Mouse (Mus musculus): Measurements from ENCODE around the gene Pax3. TPM values are rescaled to one million over a fixed set of nuclear protein-coding genes. Genes with fewer than 3 reads are reported as not detected.

Pax3 gene
- polyA plus RNA-seq, 1 experiment from 2014 or later, result not detected

- peaks cover 100% of the 10 kb centered on the region for H3K27me3 ChIP-seq
- no peaks in the 10 kb centered on the region for H3K9me3 ChIP-seq (replicated peaks)
- H3K4me2 ChIP-seq, result peak overlapping the region; percentile 54
- H3K27ac ChIP-seq, result no peak overlapping the region
- WGBS, result under 1% methylated on average over 42 of the region's 42 CpGs
- H3K4me3 ChIP-seq (replicated peaks), result peak overlapping the region; percentile 25
- H3K36me3 ChIP-seq, result no peaks in the 10 kb centered on the region
- 0 out of 2 replicates have a peak, but pooled peaks have one; percentile 13 for ATAC-seq (replicated peaks; ENCODE audit: low FRiP score)
- no peak overlapping the region for H3K9ac ChIP-seq
- peaks cover 19% of the 10 kb centered on the region for H3K4me1 ChIP-seq
These were observed 892 bp downstream of the Pax3 start for GRCm38 (mm10) chr1:78195771-78196712.

DNA sequence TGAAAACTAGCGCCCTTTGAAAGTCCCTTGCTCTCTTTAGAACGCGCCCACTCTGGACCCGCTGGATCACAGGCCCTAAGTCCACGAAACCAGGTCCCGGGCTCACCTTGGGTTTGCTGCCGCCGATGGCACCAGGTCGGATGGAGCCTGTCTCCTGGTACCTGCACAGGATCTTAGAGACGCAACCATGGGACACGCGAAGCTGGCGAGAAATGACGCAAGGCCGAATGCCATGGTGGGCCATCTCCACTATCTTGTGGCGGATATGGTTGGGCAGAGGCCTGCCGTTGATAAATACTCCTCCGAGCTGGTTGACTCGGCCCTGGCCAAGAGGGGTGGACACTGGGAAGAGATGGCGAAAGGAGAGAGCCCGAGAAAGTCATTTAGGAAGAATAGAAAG is 1.8 kb downstream of the Pax3 start:
- peaks cover 100% of the 10 kb centered on the region for H3K27me3 ChIP-seq
- no peak overlapping the region for H3K4me2 ChIP-seq
- no peak overlapping the region for H3K4me3 ChIP-seq (replicated peaks)
- H3K9me3 ChIP-seq (replicated peaks), result no peaks in the 10 kb centered on the region
- no peak for ATAC-seq (replicated peaks; ENCODE audit: low FRiP score)
- WGBS, result 3% methylated on average over 21 of the region's 21 CpGs
- H3K27ac ChIP-seq, result no peak overlapping the region
- peaks cover 19% of the 10 kb centered on the region for H3K4me1 ChIP-seq
- no peaks in the 10 kb centered on the region for H3K36me3 ChIP-seq
- H3K9ac ChIP-seq, result no peak overlapping the region

DNA sequence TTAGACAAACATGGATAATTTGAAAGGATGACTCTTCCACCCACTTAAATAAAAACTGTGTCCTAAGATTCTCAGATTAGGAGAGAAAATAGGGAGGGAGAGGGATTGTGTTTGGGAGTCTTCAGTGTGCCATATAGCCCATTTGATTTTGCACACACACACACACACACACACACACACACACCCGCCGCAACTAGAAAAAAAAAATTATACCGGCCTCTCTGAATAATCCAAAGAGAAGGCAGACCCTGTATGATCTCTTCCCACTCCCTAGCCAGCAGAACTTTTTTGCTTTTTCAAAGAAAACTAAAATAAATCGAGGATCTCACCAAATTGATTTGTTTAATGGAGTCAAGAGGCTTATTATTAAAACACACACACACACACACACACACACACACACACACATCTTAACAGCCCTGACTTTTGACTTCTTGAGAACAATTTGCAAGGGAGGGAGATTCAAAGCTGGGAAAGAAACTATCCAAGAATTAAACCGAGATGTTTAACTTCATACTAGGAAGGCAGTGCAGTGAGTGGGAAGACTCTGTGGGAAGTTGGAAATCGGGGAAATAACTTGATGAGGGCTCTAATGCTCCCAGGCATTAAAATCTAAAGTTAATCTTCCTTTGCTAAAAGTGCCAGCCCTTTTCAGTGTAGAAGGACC is 2.4 kb downstream of the Pax3 start:
- Histone ChIP-seq H3K4me1 (peaks cover 23% of the 10 kb centered on the region), H3K4me2 (no peak overlapping the region), H3K9ac (no peak overlapping the region), H3K27me3 (peaks cover 100% of the 10 kb centered on the region), H3K9me3 (replicated peaks) (no peaks in the 10 kb centered on the region), H3K4me3 (replicated peaks) (no peak overlapping the region), H3K27ac (no peak overlapping the region), H3K36me3 (no peaks in the 10 kb centered on the region)
- no peak for ATAC-seq (replicated peaks; ENCODE audit: low FRiP score)
- 8% methylated on average over 6 of the region's 6 CpGs for WGBS

DNA sequence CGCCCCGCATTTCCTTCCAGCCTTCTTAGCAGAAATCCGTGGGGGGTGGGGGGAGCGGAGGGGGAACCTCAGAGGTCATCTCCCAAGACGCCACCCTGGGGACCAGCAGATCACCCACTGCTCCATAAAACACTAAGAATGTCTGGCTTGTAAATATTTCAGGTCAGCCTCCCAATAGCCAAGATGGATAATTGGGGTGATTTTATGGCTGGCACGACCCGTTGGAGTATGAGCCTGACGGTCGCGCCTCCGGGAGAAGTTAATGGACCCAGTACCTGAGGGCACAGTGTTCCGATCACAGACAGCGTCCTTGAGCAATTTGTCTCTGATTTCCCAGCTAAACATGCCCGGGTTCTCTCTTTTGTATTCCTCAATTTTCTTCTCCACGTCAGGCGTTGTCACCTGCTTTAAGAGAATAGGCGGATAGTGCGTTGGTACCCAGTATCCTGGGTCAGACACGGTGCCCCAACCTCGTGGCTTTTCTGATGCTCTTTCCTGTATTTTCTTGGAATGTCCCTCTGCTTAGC is 3.4 kb downstream of the Pax3 start:
- 2% methylated on average over 20 of the region's 20 CpGs for WGBS
- H3K4me2 ChIP-seq, result no peak overlapping the region
- H3K27ac ChIP-seq, result no peak overlapping the region
- no peaks in the 10 kb centered on the region for H3K36me3 ChIP-seq
- H3K4me1 ChIP-seq, result peaks cover 31% of the 10 kb centered on the region
- H3K27me3 ChIP-seq, result peaks cover 100% of the 10 kb centered on the region
- H3K4me3 ChIP-seq (replicated peaks), result no peak overlapping the region
- no peak overlapping the region for H3K9ac ChIP-seq
- H3K9me3 ChIP-seq (replicated peaks), result no peaks in the 10 kb centered on the region
- no peak for ATAC-seq (replicated peaks; ENCODE audit: low FRiP score)

- no peak for ATAC-seq (replicated peaks; ENCODE audit: low FRiP score)
- Histone ChIP-seq H3K27ac (no peak overlapping the region), H3K9me3 (replicated peaks) (no peaks in the 10 kb centered on the region), H3K4me3 (replicated peaks) (no peak overlapping the region), H3K4me1 (peaks cover 34% of the 10 kb centered on the region), H3K9ac (no peak overlapping the region), H3K36me3 (no peaks in the 10 kb centered on the region), H3K4me2 (no peak overlapping the region), H3K27me3 (peaks cover 100% of the 10 kb centered on the region)
- WGBS, result 3% methylated on average over 20 of the region's 20 CpGs
These were observed 4.0 kb downstream of the Pax3 start for GRCm38 (mm10) chr1:78192746-78193464.

DNA sequence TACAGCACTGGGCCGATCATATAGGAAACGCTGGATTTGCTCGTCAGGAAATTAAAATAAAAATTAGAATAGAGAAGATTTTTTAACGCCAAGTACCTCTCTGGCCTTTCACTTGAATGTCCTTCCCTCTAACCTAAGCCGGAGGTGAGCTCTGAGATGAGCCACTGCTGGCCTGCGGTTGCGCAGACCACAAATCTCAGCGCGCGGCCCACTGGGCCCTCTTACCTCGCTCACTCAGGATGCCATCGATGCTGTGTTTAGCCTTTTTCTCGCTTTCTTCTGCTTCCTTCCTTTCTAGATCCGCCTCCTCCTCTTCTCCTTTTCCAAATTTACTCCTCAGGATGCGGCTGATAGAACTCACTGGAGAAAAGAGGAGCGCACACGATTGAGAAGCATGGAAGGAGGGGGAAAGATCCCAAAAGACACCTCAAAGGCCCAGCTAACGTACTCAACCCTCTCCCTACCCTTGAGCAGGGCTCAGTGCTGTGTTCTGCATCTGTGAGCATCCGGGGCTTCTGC is 4.7 kb downstream of the Pax3 start:
- no peak overlapping the region for H3K9ac ChIP-seq
- H3K9me3 ChIP-seq (replicated peaks), result no peaks in the 10 kb centered on the region
- H3K4me1 ChIP-seq, result peaks cover 37% of the 10 kb centered on the region
- peaks cover 100% of the 10 kb centered on the region for H3K27me3 ChIP-seq
- no peak overlapping the region for H3K27ac ChIP-seq
- no peak for ATAC-seq (replicated peaks; ENCODE audit: low FRiP score)
- no peaks in the 10 kb centered on the region for H3K36me3 ChIP-seq
- no peak overlapping the region for H3K4me3 ChIP-seq (replicated peaks)
- WGBS, result 18% methylated on average over 19 of the region's 19 CpGs
- H3K4me2 ChIP-seq, result no peak overlapping the region

- no peaks in the 10 kb centered on the region for H3K36me3 ChIP-seq
- ATAC-seq (replicated peaks; ENCODE audit: low FRiP score), result no peak
- peaks cover 100% of the 10 kb centered on the region for H3K27me3 ChIP-seq
- 65% methylated on average over 1 of the region's 1 CpGs for WGBS
- no peak overlapping the region for H3K4me2 ChIP-seq
- H3K9me3 ChIP-seq (replicated peaks), result no peaks in the 10 kb centered on the region
- no peak overlapping the region for H3K4me3 ChIP-seq (replicated peaks)
- no peak overlapping the region for H3K9ac ChIP-seq
- H3K27ac ChIP-seq, result no peak overlapping the region
- peaks cover 35% of the 10 kb centered on the region for H3K4me1 ChIP-seq
These were observed 5.2 kb downstream of the Pax3 start for GRCm38 (mm10) chr1:78191761-78192160.

- no peak overlapping the region for H3K27ac ChIP-seq
- WGBS, result 74% methylated on average over 1 of the region's 1 CpGs
- H3K36me3 ChIP-seq, result no peaks in the 10 kb centered on the region
- no peak overlapping the region for H3K4me2 ChIP-seq
- no peak overlapping the region for H3K4me3 ChIP-seq (replicated peaks)
- ATAC-seq (replicated peaks; ENCODE audit: low FRiP score), result no peak
- H3K9me3 ChIP-seq (replicated peaks), result no peaks in the 10 kb centered on the region
- peaks cover 100% of the 10 kb centered on the region for H3K27me3 ChIP-seq
- no peak overlapping the region for H3K9ac ChIP-seq
- H3K4me1 ChIP-seq, result peaks cover 30% of the 10 kb centered on the region
These were observed 5.6 kb downstream of the Pax3 start for GRCm38 (mm10) chr1:78191331-78191730.

DNA sequence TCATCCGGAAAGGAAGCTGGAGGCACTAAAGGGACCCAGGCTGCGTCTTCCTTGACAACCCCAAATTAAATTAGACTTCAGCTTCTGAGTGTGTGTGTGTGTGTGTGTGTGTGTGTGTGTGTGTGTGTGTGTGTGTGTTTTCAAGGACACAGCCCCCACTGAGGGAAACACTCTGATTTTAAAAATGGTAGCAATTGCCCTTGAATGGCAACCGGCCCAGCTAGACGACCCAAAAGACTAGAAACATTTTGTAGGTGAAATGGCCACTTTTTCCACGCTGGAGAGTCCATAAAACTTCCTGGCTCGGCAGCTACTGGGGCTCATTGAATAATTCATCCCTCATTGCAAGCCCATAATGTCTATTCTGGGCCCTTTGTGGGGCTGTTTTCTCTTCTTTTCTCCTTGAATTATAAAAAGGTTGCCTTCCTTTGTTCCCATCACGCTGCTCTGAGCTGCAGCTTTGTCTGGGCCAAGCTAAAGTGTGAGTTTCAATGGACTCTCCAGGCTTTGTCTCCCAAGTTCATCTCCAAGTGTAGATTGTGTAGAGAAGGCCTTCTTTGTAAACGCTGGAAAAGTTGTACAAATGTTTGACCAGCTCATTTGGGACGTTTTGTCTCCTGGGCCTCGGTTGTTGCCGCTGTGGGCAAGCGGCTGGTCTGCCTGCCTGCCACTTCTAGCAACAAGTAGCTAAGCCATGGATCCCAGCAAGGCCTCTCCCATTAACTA is 6.4 kb downstream of the Pax3 start:
- H3K4me3 ChIP-seq (replicated peaks), result no peak overlapping the region
- H3K9ac ChIP-seq, result no peak overlapping the region
- no peak for ATAC-seq (replicated peaks; ENCODE audit: low FRiP score)
- H3K4me2 ChIP-seq, result no peak overlapping the region
- no peaks in the 10 kb centered on the region for H3K36me3 ChIP-seq
- no peaks in the 10 kb centered on the region for H3K9me3 ChIP-seq (replicated peaks)
- WGBS, result 13% methylated on average over 12 of the region's 12 CpGs
- no peak overlapping the region for H3K27ac ChIP-seq
- H3K27me3 ChIP-seq, result peaks cover 100% of the 10 kb centered on the region
- peaks cover 27% of the 10 kb centered on the region for H3K4me1 ChIP-seq

DNA sequence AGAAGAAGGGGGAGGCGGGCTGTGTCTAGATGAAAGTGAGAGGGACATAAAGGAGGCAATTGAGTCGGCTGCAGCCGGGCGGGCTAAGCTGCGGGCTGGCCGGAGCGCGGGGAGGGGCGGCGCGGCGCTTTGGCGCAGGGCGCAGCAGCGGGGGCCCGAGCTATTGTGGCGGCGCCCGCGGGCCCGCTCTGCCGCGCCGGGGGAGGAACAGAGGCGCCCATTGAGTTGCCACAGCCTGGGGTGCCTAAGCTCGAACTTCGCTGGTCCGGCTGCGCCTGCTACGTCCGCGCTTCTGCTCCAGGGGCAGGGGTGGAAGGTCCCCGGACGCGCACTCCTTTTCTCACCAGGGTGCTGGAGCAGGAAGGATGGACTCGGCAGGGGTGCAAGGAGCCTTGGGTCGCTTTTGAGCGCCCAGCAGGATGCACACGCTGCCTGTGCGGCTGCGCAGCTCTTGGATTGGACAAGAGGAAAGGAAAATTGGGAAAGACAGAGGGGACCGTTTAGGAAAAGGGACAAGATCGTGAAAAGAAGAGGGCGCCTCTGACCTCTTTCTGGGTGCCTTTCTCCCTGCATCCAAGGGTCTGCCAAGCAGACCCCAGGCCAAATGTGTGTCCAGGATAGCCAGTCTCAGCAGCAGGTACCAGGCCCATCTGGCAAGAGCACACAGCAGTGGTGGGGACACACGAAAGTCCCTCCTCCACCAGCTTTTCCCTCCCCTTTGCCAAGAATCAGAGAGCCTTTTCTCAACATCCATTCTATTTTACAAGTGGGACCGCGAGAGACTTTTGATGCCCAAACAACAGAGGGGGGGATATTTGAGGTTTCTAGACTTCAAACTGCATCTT is 7.2 kb downstream of the Pax3 start:
- H3K27me3 ChIP-seq, result peaks cover 100% of the 10 kb centered on the region
- 0 out of 2 replicates have a peak, but pooled peaks have one; percentile 31 for ATAC-seq (replicated peaks; ENCODE audit: low FRiP score)
- H3K4me1 ChIP-seq, result peaks cover 27% of the 10 kb centered on the region
- no peak overlapping the region for H3K27ac ChIP-seq
- no peaks in the 10 kb centered on the region for H3K36me3 ChIP-seq
- no peak overlapping the region for H3K9ac ChIP-seq
- peak overlapping the region; percentile 57 for H3K4me2 ChIP-seq
- H3K9me3 ChIP-seq (replicated peaks), result no peaks in the 10 kb centered on the region
- WGBS, result 1% methylated on average over 47 of the region's 47 CpGs
- H3K4me3 ChIP-seq (replicated peaks), result peak overlapping the region; percentile 28
